Mouse (Mus musculus): ENCODE results near the gene Fscn2. TPM values are rescaled to one million over a fixed set of nuclear protein-coding genes. Genes with fewer than 3 reads are reported as not detected.

Fscn2 gene
- total and polyA plus RNA-seq, 2 experiments from 2014 or later = 0.29 to 2.0 TPM

DNA sequence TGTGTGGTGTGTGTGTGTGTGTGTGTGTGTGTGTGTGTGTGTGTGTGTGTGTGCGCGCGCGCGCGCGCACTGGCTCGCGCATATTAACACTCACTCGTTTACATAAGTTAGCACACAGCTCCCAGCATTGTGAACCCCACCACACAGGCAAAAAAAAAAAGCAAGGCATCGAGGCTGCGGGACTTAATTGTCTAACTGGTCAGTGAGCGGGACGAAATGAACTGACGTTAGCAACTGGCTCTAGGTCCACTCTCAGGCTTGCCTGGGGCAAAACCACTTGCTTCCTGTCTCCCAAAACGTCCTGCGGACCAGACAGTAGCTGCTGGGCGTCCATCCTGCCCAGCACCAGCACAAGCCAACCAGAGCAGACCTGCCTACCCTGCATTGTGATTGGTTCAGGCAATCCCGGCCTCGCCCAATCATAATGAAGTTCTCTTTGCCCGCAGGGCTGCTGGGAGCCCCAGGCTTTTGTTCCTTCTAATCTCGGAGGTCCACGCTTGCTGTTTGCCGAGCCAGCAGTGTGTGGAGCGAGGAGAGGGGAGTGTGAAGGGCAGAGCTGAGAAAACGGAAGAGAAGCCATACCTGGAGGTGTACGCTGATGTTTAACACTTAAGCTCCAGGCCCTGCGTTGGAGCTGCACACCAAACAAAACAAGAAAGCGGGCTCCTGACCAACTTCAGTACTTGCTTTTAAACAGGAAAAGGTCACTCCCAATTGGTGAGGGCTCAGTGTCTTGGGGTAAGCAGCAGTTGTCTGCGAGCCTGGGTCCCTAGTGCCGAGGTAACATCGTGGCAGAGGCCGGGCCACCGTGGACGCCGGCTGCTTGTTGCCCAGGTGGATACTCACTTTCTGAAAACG, 45.3 kb upstream of the Fscn2 start:
- Histone ChIP-seq H3K27me3 (ENCODE audit: insufficient read depth, low read length) (no peaks in the 10 kb centered on the region), H3K4me1 (ENCODE audit: insufficient read depth) (peaks cover 14% of the 10 kb centered on the region; the same call in 1 of the 2 replicates), H3K36me3 (ENCODE audit: insufficient read depth) (no peaks in the 10 kb centered on the region), H3K9me3 (ENCODE audit: low read length) (no peaks in the 10 kb centered on the region), H3K9ac (peak overlapping the region; percentile 75), H3K27ac (ENCODE audit: low read depth, low read length) (peak overlapping the region; percentile 93), H3K4me3 (ENCODE audit: low read depth, low read length) (peak overlapping the region; percentile 44), H3K4me2 (ENCODE audit: low read depth) (peak overlapping the region; percentile 87)
- TF ChIP-seq CTCF (IDR thresholded peaks at IDR 0.05; ENCODE audit: low read depth) = no peak
- DNase-seq (peak; percentile 97), ATAC-seq (peak; percentile 98)
- 2% methylated on average over 37 of the region's 37 CpGs for WGBS

DNA sequence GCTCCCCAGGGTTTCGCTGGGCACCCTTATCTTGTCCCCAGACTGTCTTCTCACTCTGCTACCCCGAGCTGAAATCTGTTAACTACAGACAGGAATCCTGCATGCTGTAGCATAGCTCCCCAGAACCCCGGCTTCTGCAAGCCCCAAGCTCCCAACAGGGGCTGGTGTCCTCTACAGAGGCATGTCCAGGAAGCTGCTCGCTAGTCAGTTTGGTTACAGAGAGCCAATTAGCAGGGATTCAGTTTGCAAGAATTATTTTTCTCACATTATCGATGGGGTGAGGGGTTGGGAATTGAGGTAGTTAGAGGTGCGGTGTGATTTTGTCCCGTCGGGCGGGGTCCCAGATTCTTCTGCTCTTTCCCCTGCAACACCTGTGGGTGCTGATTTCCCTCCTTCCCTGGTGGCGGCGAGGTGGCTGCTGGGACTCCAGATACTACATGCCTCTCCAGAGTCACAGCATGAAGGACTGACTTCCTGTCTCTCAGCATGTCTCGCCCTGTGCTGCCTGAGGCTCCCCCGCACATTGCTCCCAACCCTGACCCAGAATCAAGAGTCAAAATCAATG, 44.6 kb upstream of the Fscn2 start:
- Histone ChIP-seq H3K27ac (ENCODE audit: low read depth, low read length) (peak overlapping the region; percentile 93), H3K4me3 (ENCODE audit: low read depth, low read length) (peak overlapping the region; percentile 44), H3K9ac (peak overlapping the region; percentile 75), H3K4me1 (ENCODE audit: insufficient read depth) (peaks cover 7% of the 10 kb centered on the region; the same call in 1 of the 2 replicates), H3K27me3 (ENCODE audit: insufficient read depth, low read length) (no peaks in the 10 kb centered on the region), H3K9me3 (ENCODE audit: low read length) (no peaks in the 10 kb centered on the region), H3K4me2 (ENCODE audit: low read depth) (peak overlapping the region; percentile 87), H3K36me3 (ENCODE audit: insufficient read depth) (no peaks in the 10 kb centered on the region)
- WGBS = 11% methylated on average over 13 of the region's 13 CpGs
- DNase-seq = peak; percentile 60
- ATAC-seq = peak; percentile 4; the same call in 1 of the 2 replicates
- no peak for TF ChIP-seq CTCF (IDR thresholded peaks at IDR 0.05; ENCODE audit: low read depth)

DNA sequence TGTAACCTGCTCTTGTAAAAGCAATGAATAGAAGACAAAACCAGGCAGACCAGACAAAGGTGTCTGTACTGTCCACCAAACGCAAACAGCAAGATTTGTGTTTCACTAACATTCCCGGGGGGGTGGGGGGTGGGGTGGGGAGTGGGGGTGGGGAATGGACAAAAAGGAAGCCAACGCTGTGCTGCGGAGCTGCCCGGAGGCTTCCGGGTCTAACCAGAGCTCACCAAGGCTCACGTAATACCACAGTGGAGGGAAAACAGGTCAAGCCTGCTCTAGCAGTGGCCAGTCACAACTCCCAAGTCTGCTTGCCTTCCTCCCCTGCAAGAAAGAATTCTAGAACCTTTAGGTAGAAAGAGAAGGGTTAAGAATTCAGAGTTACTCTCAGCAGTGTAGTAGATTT, 43.9 kb upstream of the Fscn2 start:
- Histone ChIP-seq H3K36me3 (ENCODE audit: insufficient read depth) (no peaks in the 10 kb centered on the region), H3K4me3 (ENCODE audit: low read depth, low read length) (no peak overlapping the region), H3K9me3 (ENCODE audit: low read length) (no peaks in the 10 kb centered on the region), H3K9ac (no peak overlapping the region), H3K27ac (ENCODE audit: low read depth, low read length) (no peak overlapping the region), H3K4me1 (ENCODE audit: insufficient read depth) (peaks cover 7% of the 10 kb centered on the region; the same call in 1 of the 2 replicates), H3K27me3 (ENCODE audit: insufficient read depth, low read length) (no peaks in the 10 kb centered on the region), H3K4me2 (ENCODE audit: low read depth) (peak overlapping the region; percentile 87; the same call in 1 of the 2 replicates)
- DNase-seq (no peak), ATAC-seq (no peak)
- WGBS = 63% methylated on average over 7 of the region's 7 CpGs
- TF ChIP-seq CTCF (IDR thresholded peaks at IDR 0.05; ENCODE audit: low read depth) = no peak

DNA sequence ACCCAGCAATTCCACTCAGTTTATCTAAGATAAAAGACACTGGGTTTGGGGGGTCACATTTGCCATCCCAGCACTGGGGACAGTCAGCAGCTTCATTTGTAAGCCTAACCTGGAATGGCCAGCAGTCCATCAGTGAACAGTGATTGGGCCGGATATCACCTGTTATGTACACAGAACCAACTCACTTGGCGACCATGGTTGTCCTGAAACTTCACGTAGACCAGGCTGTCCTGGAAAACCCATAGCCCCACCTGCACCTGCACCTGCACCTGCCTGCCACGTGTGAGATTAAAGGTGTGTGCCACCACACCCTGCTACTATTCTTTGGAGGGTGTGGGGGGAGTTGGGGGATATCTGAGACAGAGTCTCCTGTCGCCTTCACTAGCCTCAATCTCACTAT, 42.0 kb upstream of the Fscn2 start:
- ATAC-seq (no peak), DNase-seq (no peak)
- H3K36me3 ChIP-seq (ENCODE audit: insufficient read depth) = no peaks in the 10 kb centered on the region
- H3K9ac ChIP-seq = no peak overlapping the region
- H3K9me3 ChIP-seq (ENCODE audit: low read length) = no peaks in the 10 kb centered on the region
- H3K4me2 ChIP-seq (ENCODE audit: low read depth) = no peak overlapping the region
- 87% methylated on average over 5 of the region's 5 CpGs for WGBS
- H3K27me3 ChIP-seq (ENCODE audit: insufficient read depth, low read length) = no peaks in the 10 kb centered on the region
- no peak overlapping the region for H3K27ac ChIP-seq (ENCODE audit: low read depth, low read length)
- peaks cover 7% of the 10 kb centered on the region; the same call in 1 of the 2 replicates for H3K4me1 ChIP-seq (ENCODE audit: insufficient read depth)
- TF ChIP-seq CTCF (IDR thresholded peaks at IDR 0.05; ENCODE audit: low read depth) = no peak
- H3K4me3 ChIP-seq (ENCODE audit: low read depth, low read length) = no peak overlapping the region

DNA sequence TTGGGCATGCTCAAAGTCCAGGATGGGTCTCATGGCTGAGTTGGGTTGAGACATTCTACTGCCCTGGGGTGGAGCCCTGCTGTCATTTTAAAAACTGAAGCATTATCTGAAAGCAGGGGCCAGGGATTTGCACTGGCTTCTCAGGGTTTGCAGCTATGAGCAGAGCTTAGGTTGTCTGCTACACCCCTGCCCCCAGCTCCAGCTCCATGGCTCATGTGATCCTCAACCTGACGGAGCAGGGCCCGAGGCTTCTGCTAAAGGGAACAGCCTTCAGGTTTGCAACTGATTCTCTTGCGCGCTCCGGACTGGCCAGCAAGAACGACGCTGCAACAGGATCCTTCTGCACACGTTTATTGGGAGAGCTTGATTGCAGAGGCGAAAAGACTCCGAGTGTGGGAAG, 41.2 kb upstream of the Fscn2 start:
- no peak for ATAC-seq
- Histone ChIP-seq H3K4me3 (ENCODE audit: low read depth, low read length) (no peak overlapping the region), H3K27ac (ENCODE audit: low read depth, low read length) (no peak overlapping the region), H3K27me3 (ENCODE audit: insufficient read depth, low read length) (no peaks in the 10 kb centered on the region), H3K36me3 (ENCODE audit: insufficient read depth) (no peaks in the 10 kb centered on the region), H3K4me1 (ENCODE audit: insufficient read depth) (peaks cover 5% of the 10 kb centered on the region; the same call in 1 of the 2 replicates), H3K4me2 (ENCODE audit: low read depth) (no peak overlapping the region), H3K9ac (no peak overlapping the region), H3K9me3 (ENCODE audit: low read length) (no peaks in the 10 kb centered on the region)
- WGBS = 97% methylated on average over 10 of the region's 10 CpGs
- no peak for DNase-seq
- TF ChIP-seq CTCF (IDR thresholded peaks at IDR 0.05; ENCODE audit: low read depth) = no peak

DNA sequence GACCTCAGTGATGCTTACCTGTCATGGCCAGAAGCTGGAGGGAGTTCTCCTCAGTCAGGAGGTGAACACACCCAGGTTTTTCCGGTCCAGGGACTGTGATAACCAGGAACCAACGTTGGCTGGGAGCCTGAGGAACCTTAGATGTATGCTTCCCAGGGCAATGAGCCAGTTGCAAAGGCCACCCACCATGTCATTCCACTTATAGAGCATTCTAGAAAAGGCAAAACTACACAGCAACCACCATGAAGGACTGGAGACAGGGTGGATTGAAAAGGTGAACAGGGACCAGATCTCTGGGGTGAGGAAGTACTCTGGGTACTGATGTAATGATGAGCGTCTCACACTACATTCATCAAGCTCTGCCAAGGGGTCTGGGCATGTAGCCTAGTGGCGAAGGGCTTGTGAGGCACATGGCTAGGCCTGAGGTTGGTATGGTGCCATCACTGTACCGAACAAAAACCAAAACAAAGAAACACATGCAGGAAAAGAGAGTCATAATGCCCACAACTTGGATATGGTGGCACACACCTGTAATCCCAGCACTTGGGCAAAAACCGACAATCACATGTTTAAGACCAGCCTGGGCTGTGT, 25.8 kb upstream of the Fscn2 start:
- Histone ChIP-seq H3K27ac (ENCODE audit: low read depth, low read length) (no peak overlapping the region), H3K27me3 (ENCODE audit: insufficient read depth, low read length) (no peaks in the 10 kb centered on the region), H3K4me1 (ENCODE audit: insufficient read depth) (no peaks in the 10 kb centered on the region), H3K4me2 (ENCODE audit: low read depth) (no peak overlapping the region), H3K9me3 (ENCODE audit: low read length) (no peaks in the 10 kb centered on the region), H3K4me3 (ENCODE audit: low read depth, low read length) (no peak overlapping the region), H3K36me3 (ENCODE audit: insufficient read depth) (no peaks in the 10 kb centered on the region), H3K9ac (no peak overlapping the region)
- TF ChIP-seq CTCF (IDR thresholded peaks at IDR 0.05; ENCODE audit: low read depth) = no peak
- WGBS = 76% methylated on average over 6 of the region's 6 CpGs
- DNase-seq (no peak), ATAC-seq (no peak)

DNA sequence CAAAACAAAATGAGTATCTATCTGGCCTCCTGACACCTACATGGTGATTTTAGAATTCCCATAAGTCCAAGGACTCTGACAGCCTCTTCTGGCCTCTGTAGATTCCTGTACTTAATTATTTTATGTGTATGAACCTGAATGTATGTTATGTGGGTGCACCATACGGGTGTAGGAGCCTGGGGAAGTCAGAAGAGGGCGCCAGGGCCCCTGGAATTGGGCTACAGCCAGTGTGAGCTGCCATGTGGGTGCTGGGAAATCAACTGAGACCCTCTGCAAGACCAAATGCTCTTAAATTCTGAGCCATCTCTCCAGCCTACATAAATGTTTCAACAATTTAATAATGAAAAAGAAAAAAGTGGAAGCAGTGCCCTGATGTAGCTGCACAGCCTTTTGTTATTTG, 23.9 kb upstream of the Fscn2 start:
- TF ChIP-seq CTCF (IDR thresholded peaks at IDR 0.05; ENCODE audit: low read depth) = no peak
- no peak overlapping the region for H3K9ac ChIP-seq
- H3K27me3 ChIP-seq (ENCODE audit: insufficient read depth, low read length) = no peaks in the 10 kb centered on the region
- no peaks in the 10 kb centered on the region for H3K36me3 ChIP-seq (ENCODE audit: insufficient read depth)
- H3K9me3 ChIP-seq (ENCODE audit: low read length) = no peaks in the 10 kb centered on the region
- H3K27ac ChIP-seq (ENCODE audit: low read depth, low read length) = no peak overlapping the region
- no peak overlapping the region for H3K4me3 ChIP-seq (ENCODE audit: low read depth, low read length)
- H3K4me2 ChIP-seq (ENCODE audit: low read depth) = no peak overlapping the region
- 33% methylated on average over 2 of the region's 2 CpGs for WGBS
- no peaks in the 10 kb centered on the region for H3K4me1 ChIP-seq (ENCODE audit: insufficient read depth)
- ATAC-seq = no peak
- DNase-seq = no peak
